Mouse (Mus musculus): ENCODE measurements at regions not wholly inside any gene's neighbourhood (a gene's known extent, or its start where the extent isn't known, plus 50 kb on each side); places are given as distances from the start of the nearest gene placed in this dataset.

GRCm38 (mm10) chr7:31208237-31209054 is 52.8 kb upstream of the Gramd1a start:
- DNase-seq, result peak; percentile 66 to 70

DNA sequence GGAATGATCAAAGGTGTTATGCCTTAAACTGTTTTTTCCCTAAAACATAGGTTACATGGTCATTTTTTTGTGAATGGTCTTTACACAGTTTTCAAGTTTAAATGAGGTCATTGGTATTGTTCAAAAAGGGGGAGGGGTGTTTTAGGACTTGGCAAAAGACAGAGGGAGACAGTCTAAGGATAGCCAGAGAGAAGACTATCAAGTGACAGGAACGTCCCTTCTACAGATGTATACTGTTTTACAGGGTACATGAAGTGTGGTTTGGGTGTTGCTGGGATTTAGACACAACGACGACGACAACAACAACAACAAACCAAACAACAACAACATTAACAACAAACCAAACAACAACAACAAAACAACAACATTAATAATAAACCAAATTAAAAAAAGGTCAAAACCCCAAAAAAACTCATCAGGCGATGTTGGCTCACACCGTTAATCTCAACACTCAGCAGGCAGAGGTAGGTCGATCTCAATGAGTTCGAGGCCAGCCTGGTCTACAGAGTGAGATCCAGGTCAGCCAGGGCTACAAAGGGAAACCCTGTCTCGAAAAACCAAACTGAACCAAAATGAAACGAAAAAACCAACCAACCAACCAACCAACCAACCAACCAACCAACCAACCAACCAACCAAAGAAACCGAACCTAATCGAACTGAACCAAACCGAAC is 52.0 kb upstream of the Gramd1a start:
- DNase-seq, result no peak
